Mouse (Mus musculus): Measurements from ENCODE around the gene Gabarapl1. TPM values are rescaled to one million over a fixed set of nuclear protein-coding genes. Genes with fewer than 3 reads are reported as not detected.

Gabarapl1 gene
- total and polyA plus RNA-seq, 2 experiments from 2014 or later: 275 to 276 TPM

- DNase-seq (peak; percentile 61), ATAC-seq (peak; percentile 88)
- no peaks in the 10 kb centered on the region for H3K36me3 ChIP-seq (ENCODE audit: insufficient read depth)
- H3K4me2 ChIP-seq (ENCODE audit: low read depth): no peak overlapping the region
- no peak overlapping the region for H3K27ac ChIP-seq (ENCODE audit: low read depth, low read length)
- no peak overlapping the region for H3K9ac ChIP-seq
- H3K4me1 ChIP-seq (ENCODE audit: insufficient read depth): no peaks in the 10 kb centered on the region
- no peaks in the 10 kb centered on the region for H3K9me3 ChIP-seq (ENCODE audit: low read length)
- peak; percentile 79 for TF ChIP-seq CTCF (IDR thresholded peaks at IDR 0.05; ENCODE audit: low read depth)
- 51% methylated on average over 2 of the region's 2 CpGs for WGBS
- H3K27me3 ChIP-seq (ENCODE audit: insufficient read depth, low read length): no peaks in the 10 kb centered on the region
- no peak overlapping the region for H3K4me3 ChIP-seq (ENCODE audit: low read depth, low read length)
These were observed 15.1 kb upstream of the Gabarapl1 start for GRCm38 (mm10) chr6:129517752-129518408.

DNA sequence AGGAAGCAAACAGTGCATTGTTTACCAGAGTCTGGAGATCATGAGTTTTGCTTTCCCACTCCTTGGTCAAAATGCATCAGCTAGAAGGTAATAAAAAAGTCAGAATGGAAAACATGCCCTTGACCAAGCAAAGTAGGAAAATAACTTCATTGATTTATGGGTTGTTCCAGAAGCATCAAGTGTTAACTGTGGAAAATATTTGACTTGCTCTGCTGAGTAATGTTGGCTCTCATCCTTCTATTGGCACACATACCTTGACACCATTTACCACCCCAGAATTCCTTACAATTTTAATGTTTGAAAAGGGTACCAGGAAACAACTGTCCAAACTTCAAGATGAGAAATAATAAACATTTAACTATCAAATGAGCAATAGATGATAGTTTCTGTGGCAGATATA is 6.9 kb upstream of the Gabarapl1 start:
- TF ChIP-seq CTCF (IDR thresholded peaks at IDR 0.05; ENCODE audit: low read depth): no peak
- ATAC-seq (no peak), DNase-seq (no peak)
- Histone ChIP-seq H3K4me3 (ENCODE audit: low read depth, low read length) (no peak overlapping the region), H3K36me3 (ENCODE audit: insufficient read depth) (no peaks in the 10 kb centered on the region), H3K9ac (no peak overlapping the region), H3K4me1 (ENCODE audit: insufficient read depth) (no peaks in the 10 kb centered on the region), H3K4me2 (ENCODE audit: low read depth) (no peak overlapping the region), H3K27ac (ENCODE audit: low read depth, low read length) (no peak overlapping the region), H3K27me3 (ENCODE audit: insufficient read depth, low read length) (no peaks in the 10 kb centered on the region), H3K9me3 (ENCODE audit: low read length) (no peaks in the 10 kb centered on the region)

- H3K9me3 ChIP-seq (ENCODE audit: low read length): no peaks in the 10 kb centered on the region
- H3K4me2 ChIP-seq (ENCODE audit: low read depth): no peak overlapping the region
- H3K27ac ChIP-seq (ENCODE audit: low read depth, low read length): no peak overlapping the region
- H3K36me3 ChIP-seq (ENCODE audit: insufficient read depth): no peaks in the 10 kb centered on the region
- no peaks in the 10 kb centered on the region for H3K27me3 ChIP-seq (ENCODE audit: insufficient read depth, low read length)
- H3K9ac ChIP-seq: no peak overlapping the region
- peaks cover under 1% of the 10 kb centered on the region; the same call in 1 of the 2 replicates for H3K4me1 ChIP-seq (ENCODE audit: insufficient read depth)
- no peak for ATAC-seq
- DNase-seq: no peak
- 86% methylated on average over 2 of the region's 2 CpGs for WGBS
- TF ChIP-seq CTCF (IDR thresholded peaks at IDR 0.05; ENCODE audit: low read depth): no peak
- no peak overlapping the region for H3K4me3 ChIP-seq (ENCODE audit: low read depth, low read length)
These were observed 5.5 kb upstream of the Gabarapl1 start for GRCm38 (mm10) chr6:129527416-129527815.

DNA sequence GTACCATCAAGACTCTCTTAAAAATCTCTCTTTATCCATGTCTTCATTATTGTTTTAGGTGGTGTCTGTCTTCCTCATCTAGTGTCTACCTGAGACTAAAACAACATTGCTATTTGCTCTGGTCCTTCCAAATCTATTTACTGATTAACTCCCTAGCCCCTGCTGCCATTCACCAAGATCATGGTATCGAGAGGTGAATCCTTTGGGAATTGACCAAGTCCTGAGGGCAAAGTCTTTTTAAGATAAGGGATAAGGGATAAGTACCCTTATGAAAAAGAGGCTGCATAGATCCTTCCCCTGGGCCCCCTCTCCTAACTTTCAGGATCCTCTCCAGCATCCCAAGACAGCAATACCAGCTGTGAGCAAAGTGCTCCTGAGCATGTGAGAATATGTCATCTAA is 3.4 kb upstream of the Gabarapl1 start:
- Histone ChIP-seq H3K4me2 (ENCODE audit: low read depth) (no peak overlapping the region), H3K9me3 (ENCODE audit: low read length) (no peaks in the 10 kb centered on the region), H3K4me1 (ENCODE audit: insufficient read depth) (peaks cover 3% of the 10 kb centered on the region; the same call in 1 of the 2 replicates), H3K4me3 (ENCODE audit: low read depth, low read length) (no peak overlapping the region), H3K27me3 (ENCODE audit: insufficient read depth, low read length) (no peaks in the 10 kb centered on the region), H3K27ac (ENCODE audit: low read depth, low read length) (no peak overlapping the region), H3K9ac (no peak overlapping the region), H3K36me3 (ENCODE audit: insufficient read depth) (no peaks in the 10 kb centered on the region)
- ATAC-seq: no peak
- 93% methylated on average over 1 of the region's 1 CpGs for WGBS
- DNase-seq: no peak
- TF ChIP-seq CTCF (IDR thresholded peaks at IDR 0.05; ENCODE audit: low read depth): no peak

DNA sequence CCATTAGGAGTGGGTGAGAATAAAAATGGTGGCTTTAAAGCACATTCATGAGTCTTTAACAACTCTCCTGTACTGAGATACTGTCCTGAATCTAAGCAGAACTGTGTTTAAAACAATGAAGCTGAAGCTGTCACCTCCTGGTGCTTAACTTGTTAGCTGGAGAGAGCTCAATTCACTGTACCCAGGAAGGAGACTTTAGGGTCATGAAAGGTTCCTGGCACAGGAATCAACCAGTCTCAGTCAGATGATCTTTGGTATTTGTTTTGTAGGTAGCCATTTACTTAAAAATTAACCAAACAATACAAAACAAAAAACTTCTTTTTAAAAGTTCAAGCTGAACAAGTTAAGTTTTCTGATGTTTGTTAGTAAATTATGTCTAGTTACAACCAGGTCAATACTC is 2.7 kb upstream of the Gabarapl1 start:
- Histone ChIP-seq H3K9ac (no peak overlapping the region), H3K27ac (ENCODE audit: low read depth, low read length) (no peak overlapping the region), H3K27me3 (ENCODE audit: insufficient read depth, low read length) (no peaks in the 10 kb centered on the region), H3K4me1 (ENCODE audit: insufficient read depth) (peaks cover 9% of the 10 kb centered on the region), H3K4me3 (ENCODE audit: low read depth, low read length) (no peak overlapping the region), H3K9me3 (ENCODE audit: low read length) (no peaks in the 10 kb centered on the region), H3K36me3 (ENCODE audit: insufficient read depth) (no peaks in the 10 kb centered on the region), H3K4me2 (ENCODE audit: low read depth) (no peak overlapping the region)
- TF ChIP-seq CTCF (IDR thresholded peaks at IDR 0.05; ENCODE audit: low read depth): no peak
- no peak for DNase-seq
- no peak for ATAC-seq

DNA sequence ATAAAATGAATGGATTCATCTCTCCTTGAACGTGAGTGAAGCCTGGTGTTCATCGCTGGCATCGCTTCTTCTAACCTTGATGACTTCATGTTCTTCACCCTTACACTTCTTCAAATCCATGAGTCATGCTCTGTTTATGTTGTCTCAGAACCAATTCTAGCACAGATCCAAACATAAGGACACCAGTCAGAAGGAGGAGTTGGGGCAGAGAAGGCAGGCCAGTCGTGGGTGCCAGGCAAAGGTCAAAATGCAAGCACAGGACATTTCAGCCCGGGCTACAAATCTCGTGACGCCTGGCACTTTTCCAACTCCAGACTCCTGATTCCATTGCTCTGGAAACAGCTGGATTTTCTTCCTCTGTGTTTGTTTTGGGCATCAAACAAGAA is 411 bp upstream of the Gabarapl1 start:
- H3K4me1 ChIP-seq (ENCODE audit: insufficient read depth): peaks cover 17% of the 10 kb centered on the region
- peak overlapping the region; percentile 92 for H3K9ac ChIP-seq
- H3K27ac ChIP-seq (ENCODE audit: low read depth, low read length): peak overlapping the region; percentile 91
- no peaks in the 10 kb centered on the region for H3K27me3 ChIP-seq (ENCODE audit: insufficient read depth, low read length)
- ATAC-seq (peak; percentile 40), DNase-seq (no peak)
- no peaks in the 10 kb centered on the region for H3K9me3 ChIP-seq (ENCODE audit: low read length)
- H3K4me3 ChIP-seq (ENCODE audit: low read depth, low read length): peak overlapping the region; percentile 91
- peak; percentile 47 for TF ChIP-seq CTCF (IDR thresholded peaks at IDR 0.05; ENCODE audit: low read depth)
- peak overlapping the region; percentile 73 for H3K4me2 ChIP-seq (ENCODE audit: low read depth)
- WGBS: 22% methylated on average over 7 of the region's 7 CpGs
- H3K36me3 ChIP-seq (ENCODE audit: insufficient read depth): peaks cover 3% of the 10 kb centered on the region; the same call in 1 of the 2 replicates

DNA sequence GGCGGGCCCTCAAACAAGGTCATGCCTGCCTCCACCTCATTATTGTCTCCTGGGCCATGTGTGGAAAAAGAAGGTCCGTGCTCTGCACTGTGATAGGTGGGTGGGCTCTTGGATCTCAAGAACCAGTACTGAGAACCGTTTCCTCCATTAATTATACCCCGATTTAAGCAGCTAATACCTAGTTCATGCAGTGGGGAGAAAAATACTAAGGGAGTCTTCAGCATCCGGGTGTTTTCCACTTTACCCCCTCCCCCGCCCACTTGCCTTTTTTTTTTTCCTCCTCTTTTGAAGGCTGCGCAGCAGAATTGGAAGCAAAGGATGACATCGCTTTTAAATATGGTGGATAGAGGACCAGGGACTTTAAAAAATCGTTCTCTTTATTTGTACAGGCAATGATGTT is 1.1 kb downstream of the Gabarapl1 start:
- no peak for TF ChIP-seq CTCF (IDR thresholded peaks at IDR 0.05; ENCODE audit: low read depth)
- Histone ChIP-seq H3K4me1 (ENCODE audit: insufficient read depth) (peaks cover 17% of the 10 kb centered on the region), H3K4me3 (ENCODE audit: low read depth, low read length) (peak overlapping the region; percentile 91), H3K36me3 (ENCODE audit: insufficient read depth) (peaks cover 18% of the 10 kb centered on the region), H3K27me3 (ENCODE audit: insufficient read depth, low read length) (no peaks in the 10 kb centered on the region), H3K9ac (peak overlapping the region; percentile 92), H3K4me2 (ENCODE audit: low read depth) (peak overlapping the region; percentile 73), H3K27ac (ENCODE audit: low read depth, low read length) (peak overlapping the region; percentile 91), H3K9me3 (ENCODE audit: low read length) (no peaks in the 10 kb centered on the region)
- DNase-seq (peak; percentile 82), ATAC-seq (peak; percentile 52)
- WGBS: 2% methylated on average over 9 of the region's 9 CpGs
